Mouse (Mus musculus): ENCODE measurements around the gene Atp1a2. TPM values are rescaled to one million over a fixed set of nuclear protein-coding genes. Genes with fewer than 3 reads are reported as not detected.
A peak's percentile ranks its signal among the peaks of the same experiment; 100 is the strongest.

Gene Atp1a2
- total RNA-seq (2021) = 315 and 342 TPM in 2 replicates
- long read RNA-seq, experiment 1, full-length matches to known transcripts = 58 of 108 reads
- long read RNA-seq, experiment 1, partial matches to known transcripts = 33 of 108 reads
- long read RNA-seq, experiment 1, other reads (novel, unspliced or antisense) = 17 of 108 reads
- long read RNA-seq, experiment 2, full-length matches to known transcripts = 72 of 165 reads
- long read RNA-seq, experiment 2, partial matches to known transcripts = 69 of 165 reads
- long read RNA-seq, experiment 2, other reads (novel, unspliced or antisense) = 24 of 165 reads

DNA sequence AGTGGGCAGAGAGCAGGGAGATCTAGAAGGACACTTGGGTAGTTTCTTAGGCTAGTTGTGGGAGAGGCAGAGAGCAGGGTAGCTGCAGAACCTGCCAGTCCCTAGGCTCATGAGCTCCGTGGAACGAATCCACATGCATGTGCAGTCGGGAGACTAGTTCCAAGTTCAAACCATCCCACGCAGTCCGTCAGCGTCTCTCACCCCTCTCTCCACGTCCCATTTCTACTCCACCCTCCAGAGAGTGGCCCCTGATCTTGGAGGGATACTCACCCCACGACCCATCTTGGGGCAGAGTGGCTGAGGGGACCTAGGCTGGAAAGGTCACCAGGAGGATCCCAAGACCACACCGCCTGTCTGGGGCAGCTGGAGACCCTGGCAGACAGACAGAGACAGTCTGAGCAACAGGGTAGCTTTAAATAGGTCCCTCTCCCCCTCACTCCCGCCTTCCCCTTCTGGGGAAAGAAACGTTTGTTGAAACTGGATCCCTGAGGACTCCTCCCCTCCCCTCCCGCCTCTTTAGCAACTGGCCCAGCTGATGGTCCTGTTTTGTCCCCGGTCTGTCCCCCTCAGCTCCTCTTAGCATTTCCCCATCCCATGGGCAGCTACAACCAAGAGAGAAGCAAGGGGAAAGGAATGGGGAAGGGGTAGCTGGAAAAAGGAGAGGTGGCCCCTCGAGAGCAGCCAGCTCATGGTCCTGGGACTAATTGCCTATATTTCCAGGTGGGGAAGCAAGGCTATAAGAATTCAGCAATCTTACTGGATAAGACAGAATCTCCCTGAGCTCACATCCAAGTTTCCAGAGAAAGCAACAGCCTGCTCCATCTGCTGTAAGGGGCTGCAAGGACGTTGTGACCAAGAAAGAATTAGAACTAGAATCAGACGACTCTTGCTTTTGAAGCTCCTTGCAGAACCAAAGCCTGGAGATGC lies at the start of gene Atp1a2:
Gene Atp1a2, minus strand, starts transcription at position 454 of the 927 bp plus-strand sequence.
- peak; percentile 57 for DNase-seq

DNA sequence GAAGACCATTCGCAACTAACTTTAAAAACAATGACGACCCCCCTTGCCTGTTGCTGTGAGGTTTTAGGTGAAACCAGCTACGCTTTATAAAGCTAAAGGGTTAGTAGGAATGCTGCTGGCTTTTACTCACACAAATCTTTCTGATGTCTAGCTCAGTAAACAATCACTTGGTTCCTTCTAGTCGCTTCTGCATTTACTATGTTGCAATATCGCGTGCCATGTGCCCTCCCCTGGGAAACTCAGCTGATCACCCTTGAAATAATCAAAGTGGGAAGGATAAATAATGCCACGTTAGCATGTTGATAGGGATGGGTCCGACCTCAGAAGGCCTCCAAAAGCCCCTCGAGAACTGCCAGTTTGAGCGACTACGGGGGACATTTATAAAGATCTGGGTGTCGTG lies 49.5 kb upstream of the Atp1a2 start:
- no peak for DNase-seq

DNA sequence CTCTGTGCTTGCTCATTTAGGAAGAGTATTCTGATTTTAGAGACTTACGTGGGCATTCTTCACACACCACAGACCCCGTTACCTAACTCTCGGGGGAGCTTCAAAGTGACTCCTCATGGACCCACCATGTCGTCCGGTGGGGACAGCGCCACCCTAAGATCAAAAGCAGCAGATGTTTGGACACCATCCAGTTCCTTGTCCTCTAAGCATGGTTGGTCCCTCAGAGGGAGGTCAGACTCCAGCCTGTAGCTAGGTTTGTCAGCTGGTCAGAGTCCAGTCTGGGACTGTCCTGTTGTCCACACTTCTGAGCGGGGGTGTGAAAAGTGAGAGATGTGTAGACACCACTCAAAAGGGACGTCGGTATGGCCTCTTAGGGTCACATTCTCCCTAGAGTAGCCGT lies 48.8 kb upstream of the Atp1a2 start:
- no peak for DNase-seq

DNA sequence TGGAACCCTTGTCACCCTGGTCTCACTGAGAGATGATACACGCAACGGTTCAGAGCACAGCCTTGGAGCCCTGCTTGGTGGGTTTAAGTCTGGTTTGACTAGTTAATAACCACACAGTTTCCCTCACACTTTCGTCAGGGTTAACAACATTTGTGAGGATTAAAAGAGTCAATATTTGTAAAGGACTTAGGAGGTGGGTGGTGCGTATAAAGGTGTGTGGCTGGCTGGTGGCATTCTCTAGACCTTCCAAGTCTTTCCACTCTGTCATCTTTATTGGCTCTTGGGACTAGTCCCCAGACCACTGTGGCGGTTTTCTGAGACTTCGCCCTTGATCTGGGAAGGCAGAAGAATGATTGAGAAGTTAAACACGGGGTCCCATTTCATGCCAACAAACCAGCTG lies 47.0 kb upstream of the Atp1a2 start:
- no peak for DNase-seq

DNA sequence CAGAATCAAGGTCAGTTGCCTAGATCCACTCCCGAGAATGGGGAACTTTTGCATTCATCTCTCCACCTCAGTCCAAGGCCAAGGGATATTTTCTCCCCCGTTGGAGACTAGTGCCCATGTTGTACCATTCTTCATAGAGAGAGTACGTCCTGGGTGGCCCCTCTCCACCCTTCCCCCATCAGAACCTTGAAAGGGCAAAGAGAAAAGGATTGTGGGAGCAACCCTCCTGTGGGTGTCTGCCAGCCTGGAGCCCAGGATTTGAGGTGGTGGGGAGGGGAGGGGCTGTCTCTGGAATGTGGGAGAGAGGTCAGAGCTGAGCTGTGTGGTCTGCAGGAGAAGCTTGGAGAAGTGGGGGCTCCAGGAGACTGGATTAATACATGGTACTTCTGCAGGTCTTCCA lies 46.0 kb upstream of the Atp1a2 start:
- DNase-seq = no peak

DNA sequence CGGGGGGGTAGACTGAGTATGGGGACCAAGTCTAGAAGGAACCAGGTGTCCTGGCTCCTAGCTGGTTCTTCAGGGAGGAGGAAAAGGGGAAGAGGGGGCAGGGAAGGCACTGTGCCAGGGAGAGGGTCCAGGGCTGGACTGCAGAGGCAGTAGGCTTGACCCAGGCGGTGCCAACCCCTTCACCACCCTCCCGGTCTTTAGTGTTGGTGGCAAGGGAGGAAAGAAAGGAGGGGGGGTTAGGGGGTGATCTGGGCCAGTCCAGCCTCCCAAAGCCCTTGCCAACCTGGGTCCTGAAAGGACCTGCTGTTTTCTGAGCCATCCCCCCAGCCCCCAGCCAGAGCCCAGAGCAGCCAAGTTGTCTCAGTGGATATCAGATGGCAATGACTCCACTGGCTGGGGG lies 44.9 kb upstream of the Atp1a2 start:
- no peak for DNase-seq

DNA sequence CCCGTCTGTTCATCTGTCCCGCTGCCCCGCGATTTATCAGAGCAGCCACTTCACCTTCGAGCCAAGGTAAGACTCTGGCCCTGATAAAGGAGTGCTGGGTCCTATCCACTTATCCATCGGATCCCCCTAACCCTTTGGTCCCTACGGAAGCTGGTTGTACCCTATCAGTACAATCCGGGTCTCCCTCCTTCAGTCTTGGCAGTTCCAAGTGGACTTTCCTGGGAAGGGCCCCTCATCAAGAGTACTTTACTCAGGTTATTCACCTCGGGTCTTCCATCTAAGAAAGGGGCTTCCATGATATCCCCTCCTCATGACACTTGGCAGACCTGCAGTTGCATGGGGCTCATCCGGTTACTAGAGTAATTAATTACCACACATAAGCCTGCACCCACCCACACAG lies 43.5 kb upstream of the Atp1a2 start:
- DNase-seq = no peak

DNA sequence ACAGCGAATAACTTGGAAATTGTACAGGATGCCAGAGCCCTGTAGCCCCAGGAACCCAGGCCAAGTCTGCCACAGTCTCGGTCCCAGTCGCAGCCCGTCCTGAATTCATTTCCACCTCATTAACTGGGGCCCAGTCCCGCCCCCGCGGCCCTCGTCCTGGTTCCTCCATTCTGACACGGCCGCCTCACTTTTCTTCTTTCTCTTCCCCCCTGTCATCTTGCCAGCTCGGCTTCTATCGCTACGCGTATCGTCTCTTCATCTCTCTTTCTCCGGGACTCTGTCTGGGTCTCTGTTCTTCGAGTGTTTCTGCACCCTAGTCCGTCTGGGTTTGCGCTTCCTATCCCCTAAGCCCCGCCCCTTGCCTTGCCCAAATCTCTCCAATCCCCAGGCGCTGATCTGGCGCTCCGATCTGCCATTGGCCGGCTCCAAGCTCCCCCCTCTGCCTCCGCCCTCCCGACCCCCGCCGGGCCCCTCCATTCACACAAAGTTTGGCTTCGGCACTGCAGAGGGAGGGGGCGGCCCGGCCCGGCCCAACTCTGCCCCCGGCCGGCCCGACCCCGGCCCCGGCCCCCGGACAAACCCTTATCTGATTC lies 43.0 kb upstream of the Atp1a2 start, which contains the start of gene Kcnj10:
Gene Kcnj10, plus strand, starts transcription at position 482 of the 593 bp plus-strand sequence.
- peak; percentile 88 for DNase-seq

DNA sequence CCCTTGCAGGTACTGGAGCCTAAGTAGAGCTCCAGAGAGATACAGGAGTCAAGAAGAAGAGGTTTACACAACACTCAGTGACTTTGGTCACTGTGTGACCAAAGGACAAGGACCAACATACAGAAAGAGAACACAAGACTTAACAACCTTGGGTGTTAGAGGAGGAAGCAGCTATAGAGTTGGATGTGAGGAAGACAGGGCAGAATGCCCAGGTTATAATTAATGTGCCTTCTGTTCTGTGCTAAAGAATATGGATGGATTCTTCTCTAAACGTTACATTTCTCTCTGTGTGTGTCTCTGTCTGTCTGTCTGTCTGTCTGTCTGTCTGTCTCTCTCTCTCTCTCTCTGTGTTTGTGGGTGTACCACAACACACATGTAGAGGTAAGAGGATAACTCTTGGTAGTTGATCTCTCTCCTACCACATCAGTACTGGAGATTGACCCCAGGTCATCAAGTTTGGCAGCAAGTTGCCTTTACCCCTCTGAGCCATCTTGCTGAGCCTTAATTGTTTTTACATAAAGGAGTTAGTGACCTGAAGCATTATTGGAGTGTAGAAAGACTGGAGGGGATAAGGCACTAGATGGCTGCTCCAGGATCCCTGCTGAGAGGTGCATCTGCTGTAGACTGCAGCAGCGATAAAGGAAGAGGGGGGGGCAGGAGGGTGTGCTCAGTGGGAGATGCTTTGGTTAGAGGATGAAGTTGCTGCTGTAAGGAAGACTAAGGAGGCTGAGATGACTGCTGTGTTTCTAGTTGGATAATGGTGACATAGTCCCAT lies 39.7 kb upstream of the Atp1a2 start:
- no peak for DNase-seq

DNA sequence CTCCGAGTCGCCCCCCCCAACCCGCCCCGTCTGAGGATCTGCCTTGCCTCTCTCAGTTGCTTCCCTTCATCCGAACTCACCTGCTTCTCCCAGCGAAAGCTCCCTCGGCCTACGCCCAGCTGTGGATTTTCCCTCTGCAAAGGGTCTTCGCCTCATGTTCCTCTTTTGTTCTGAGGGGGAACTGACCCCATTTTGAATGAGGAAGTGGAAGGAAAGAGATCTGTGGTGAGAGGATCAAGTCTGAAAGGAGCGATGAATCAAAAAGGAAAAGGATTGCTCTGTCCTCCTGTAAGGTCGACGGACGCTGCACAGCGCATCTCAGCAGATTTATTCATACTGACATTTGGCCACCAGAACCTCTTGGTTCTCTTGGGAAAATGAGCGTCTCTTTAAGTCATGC lies 37.9 kb upstream of the Atp1a2 start:
- DNase-seq = no peak

DNA sequence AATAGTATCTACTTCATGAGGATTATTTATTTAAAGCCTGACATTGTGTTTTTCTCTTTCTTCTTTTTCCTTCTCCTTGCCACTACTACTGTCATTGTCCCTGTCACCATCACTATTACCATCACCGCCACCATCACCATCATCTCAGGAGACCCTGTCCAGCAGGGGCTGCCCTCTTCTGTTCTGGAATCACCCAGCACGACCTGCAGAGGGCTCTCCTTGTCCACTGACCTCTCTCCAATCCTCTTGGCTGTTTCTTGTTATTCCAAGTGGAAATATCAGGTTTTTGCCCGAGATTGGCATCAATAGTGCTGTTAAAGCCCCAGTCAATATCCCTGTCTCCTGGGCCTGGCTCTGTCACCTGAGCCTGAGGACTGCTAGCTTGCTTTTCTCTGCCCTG lies 35.6 kb upstream of the Atp1a2 start:
- DNase-seq = no peak

DNA sequence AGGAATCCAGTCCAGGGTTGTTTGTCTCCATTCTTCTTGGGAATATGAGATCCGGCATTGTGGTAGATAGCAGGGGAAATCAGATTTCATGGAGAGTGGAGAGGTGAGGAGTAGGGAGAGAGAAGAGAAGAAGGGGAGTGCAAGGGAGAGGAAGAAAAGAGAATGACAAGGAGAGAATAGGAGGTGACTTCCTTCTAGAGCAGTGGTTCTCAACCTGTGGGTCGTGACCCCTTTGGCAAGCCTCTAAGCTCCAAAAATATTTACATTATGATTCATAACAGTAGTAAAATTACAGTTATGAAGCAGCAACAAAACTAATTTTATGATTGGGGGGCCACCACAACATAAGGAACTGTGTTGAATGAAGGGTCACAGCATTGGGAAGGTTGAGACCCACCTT lies 35.1 kb upstream of the Atp1a2 start:
- DNase-seq = no peak

DNA sequence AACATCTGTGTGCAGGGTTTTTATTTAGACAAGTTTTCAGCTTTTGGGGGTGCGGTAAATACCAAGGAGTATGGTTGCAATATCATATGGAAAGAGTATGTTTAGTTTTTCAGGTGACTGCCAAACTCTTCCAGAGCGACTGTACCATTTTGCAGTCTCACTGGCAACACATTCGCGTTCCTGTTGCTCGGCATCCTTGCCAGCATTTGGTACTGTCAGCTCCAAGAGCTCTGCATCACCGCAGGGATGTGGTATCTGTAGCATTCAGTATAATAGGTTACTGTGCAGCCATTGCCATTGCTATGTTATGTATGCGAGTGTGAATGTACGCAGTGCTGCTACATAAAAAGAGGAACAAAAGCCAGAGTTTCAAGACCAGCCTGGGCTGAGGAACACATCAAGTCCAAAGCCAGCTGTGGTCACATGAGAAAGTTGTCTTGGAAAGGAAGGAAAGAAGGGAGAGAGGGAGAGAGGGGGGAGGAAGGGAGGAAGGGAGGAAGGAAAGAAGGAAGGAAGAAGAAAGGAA lies 33.6 kb upstream of the Atp1a2 start:
- DNase-seq = no peak

DNA sequence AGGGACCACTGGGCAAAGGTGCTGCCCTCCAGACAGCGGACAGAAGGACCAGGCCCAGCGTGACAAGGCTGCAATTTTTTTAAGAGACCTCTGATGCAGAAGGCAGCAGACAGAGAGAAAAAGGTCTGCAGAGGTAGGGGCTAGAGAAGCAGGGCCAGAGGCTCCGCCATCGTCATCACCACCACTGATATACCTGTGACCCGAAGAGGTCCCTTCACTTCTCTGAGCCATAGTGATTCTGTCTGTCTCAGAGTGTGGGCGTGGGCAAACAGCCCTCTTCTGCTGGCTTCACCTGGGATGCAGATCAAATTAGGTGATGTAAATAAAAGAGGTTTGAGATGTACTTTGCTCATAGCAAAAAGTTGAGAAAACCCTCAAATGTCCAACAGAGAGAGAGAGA lies 31.8 kb upstream of the Atp1a2 start:
- no peak for DNase-seq

DNA sequence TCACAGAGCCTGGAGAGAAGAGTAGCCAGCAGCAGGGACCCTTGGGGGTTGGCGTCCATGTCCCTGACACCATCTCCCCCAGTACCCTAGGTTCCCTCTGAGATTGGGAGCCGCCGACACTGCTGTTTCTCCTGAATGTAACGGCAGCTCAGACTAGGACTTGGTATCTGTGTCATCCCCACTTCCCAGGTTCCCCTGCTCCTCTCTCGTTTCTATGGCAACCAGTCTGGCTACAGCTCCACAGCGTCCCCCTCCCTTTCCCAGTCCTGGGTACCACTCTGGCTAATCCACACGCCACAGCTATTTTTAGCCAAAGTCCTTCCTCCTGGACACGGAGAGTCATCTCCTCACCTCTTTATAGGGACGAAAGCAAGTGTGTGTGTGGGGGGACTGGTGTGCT lies 31.3 kb upstream of the Atp1a2 start, which contains the start of gene Kcnj9:
Gene Kcnj9, minus strand, starts transcription at position 188 of the 400 bp plus-strand sequence.
- no peak for DNase-seq

DNA sequence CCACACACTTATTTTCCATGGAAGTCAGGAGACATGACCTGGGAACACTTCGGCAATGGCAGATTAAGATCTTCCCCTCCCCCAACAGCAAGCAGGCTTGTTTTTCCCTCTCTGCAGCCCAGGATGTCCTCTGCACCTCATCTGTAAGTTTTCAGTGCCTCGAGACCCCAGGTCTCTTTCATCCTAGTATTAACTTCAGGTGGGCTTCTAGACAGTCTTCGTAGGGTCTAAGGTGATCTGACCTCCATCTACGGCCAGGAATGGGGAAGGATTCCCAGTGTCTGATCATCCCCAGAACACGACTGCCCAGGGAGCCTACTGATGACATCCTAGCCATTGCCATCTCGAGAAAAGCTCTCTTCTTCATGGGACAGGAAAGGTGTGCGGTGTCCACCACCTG lies 30.6 kb upstream of the Atp1a2 start:
- DNase-seq = no peak

DNA sequence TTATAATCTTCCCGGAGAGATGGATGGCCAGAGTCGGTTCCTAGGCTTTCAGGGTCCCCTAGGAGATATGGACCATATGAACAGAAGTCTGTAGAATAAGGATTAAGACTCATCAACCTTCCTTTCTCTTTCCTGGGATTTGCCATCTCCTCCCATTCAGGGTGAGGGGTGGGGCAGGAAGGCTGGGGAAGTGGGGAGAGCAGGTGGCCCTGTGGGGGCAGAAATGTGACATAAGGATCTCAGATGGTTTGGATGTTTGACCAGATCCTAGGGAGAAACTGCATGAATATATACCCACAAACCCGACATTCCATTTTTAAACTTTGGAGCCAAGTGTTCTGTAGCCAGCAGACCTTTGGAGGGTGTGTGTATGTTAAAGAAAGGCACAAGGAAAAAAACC lies 30.2 kb upstream of the Atp1a2 start:
- DNase-seq = no peak

DNA sequence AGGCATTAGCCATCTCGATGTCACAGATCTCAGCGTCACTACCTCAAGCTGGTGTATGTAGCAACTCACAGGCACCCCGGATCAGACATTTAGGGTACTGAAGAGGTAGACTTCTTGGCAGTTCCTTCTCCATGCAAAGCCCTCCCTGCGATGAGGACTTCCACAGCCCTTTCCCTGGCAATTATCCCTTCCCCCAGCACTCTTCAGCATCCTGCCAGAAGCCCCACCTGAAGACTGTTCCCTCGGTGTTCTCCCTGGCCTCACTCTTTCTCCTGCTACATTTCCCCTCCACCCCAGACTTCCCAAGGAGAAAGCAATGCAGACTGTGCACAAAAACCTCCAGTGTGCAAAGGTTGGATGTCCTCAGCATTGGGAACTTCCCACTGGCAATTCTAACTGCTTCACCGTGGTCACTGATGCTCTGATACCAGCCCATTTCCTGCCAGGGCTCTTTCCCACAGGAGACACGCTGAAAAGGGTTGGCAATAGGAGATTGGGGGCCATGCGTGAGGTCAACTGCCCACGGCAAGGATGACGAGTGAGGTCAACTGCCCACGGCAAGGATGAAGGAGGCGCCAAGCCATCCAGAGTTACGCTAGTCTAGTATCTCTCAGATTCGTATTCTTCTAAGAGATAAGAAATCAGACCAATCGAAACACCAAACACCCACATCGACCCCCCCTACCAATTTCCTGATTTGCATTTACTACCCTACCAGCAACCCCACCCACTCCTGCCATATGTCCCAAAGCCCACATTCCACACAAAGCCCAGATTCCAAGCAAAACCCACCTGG lies 29.5 kb upstream of the Atp1a2 start:
- DNase-seq = no peak

DNA sequence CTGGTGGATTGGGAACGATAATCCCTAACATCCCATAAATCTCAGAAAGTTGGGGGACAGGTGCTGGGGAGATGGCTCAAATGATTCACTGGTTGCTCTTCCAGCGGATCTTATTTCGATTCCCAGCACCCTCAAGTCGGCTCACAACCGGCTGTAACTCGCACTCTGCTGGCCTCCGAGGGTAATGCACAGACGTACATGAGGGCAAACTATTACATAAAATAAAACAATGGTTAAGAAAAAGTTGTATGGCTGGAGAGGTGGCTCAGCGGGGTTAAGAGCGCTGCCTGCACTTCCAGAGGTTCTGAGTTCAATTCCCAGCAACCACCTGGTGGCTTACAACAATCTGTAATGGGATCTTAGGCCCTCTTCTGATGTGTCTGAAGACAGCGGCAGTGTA lies 28.8 kb upstream of the Atp1a2 start:
- DNase-seq = no peak

DNA sequence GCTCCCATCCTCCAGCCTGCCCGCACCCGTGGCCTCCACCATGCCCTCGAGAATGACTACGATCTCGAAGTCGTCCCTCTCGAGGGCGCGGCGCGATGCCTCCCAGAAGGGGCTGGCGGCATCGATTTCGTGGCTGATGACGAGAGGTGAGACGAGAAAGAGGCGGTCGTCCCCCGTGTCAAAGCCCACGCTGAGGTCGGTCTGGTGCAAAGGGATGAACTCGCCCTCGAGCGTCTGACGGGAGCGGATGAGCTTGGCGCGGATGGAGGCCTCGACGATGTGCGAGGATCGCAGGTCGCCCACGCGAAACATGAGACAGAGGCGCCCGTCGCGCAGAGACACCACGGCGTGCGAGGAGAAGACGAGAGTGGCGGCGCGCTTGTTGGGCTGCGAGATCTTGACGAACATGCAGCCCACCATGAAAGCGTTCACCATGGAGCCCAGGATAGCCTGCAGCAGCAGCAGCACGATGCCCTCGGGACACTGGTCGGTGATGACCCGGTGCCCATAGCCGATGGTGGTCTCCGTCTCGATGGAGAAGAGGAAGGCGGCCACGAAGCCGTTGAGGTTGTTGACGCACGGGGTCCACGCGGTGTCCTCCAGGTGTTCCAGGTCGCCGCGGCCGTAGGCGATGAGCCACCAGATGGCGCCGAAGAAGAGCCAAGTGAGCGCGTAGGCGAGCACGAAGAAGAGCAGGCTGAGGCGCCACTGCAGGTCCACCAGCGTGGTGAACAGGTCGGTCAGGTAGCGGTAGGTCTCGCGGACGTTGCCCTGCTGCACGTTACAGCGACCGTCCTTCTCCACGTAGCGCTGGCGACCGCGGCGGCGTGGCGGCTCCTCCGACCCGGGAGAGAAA lies 28.0 kb upstream of the Atp1a2 start:
- peak; percentile 83 for DNase-seq

Data from adrenal gland, postnatal 14 days (tissue).